In the genomic region with DNA sequence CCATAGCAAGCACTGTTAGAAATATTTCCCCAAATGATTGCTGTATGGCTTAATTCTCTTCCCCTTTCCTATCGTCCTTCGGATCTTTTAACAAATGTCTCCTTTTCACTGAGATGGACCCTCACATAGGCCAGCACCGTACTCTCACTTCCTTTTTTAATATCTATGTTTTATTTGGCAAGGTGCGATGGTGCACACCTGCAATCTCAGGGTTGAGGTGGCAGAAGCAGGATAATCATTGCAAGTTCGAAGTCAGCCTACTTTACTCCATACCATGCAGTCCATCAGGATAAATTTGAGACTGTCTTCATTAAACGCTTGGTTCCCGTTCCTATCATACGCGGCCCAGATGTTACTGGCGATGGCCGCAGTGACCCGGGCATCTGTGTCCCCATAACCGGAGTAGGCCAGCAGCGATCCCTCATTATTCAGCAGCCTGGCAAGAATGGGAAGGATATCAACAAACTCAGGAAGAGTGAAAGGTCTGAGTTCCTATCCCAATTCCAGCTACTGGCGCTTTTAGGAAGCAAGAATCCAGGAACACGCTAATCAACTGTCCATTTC, we compare ENCODE assay signal across 7 mouse cellular contexts. TPM values are rescaled to one million over a fixed set of nuclear protein-coding genes. Genes with fewer than 3 reads are reported as not detected.
DNase-seq lines count a peak whose midpoint lies in the region; ATAC-seq and TF ChIP-seq lines count a peak whose summit lies in the region.

No protein-coding gene starts in this region.

- H3K9me3 ChIP-seq in lung, postnatal 0 days (ENCODE audit: low read length): no peaks in the 10 kb centered on the region
- H3K9me3 ChIP-seq in limb, embryonic 13.5 days: no peaks in the 10 kb centered on the region
- no peaks in the 10 kb centered on the region for H3K9me3 ChIP-seq in stomach, embryonic 15.5 days

- no peak for ATAC-seq in lung, postnatal 0 days
- ATAC-seq in erythroid progenitor cell, adult 5-6 weeks (replicated peaks; ENCODE audit: low FRiP score, poor library complexity, severe bottlenecking): peak; percentile 9
- no peak for ATAC-seq in limb, embryonic 13.5 days (ENCODE audit: low FRiP score, low read depth)
- no peak for ATAC-seq in stomach, embryonic 15.5 days (ENCODE audit: insufficient read depth, low FRiP score, low read depth)
- ATAC-seq in CD4-positive, CD25-positive, alpha-beta regulatory T cell, adult 4 months: no peak

- no peak for DNase-seq in lung, postnatal 0 days (ENCODE audit: low spot score)
- no peak for DNase-seq in lung, postnatal 4 days
- no peak for DNase-seq in cerebellum, postnatal 14 days

- WGBS in lung, postnatal 0 days: 11% methylated on average over 16 of the region's 16 CpGs
- WGBS in limb, embryonic 13.5 days: 22% methylated on average over 16 of the region's 16 CpGs
- 18% methylated on average over 16 of the region's 16 CpGs for whole genome bisulfite sequencing in stomach, embryonic 15.5 days

- TF ChIP-seq EP300 in lung, postnatal 0 days (IDR thresholded peaks at IDR 0.05): peak; percentile 57

- peak overlapping the region; percentile 58 for H3K9ac ChIP-seq in lung, postnatal 0 days (replicated peaks; ENCODE audit: low read depth)
- peak overlapping the region; percentile 77 for H3K9ac ChIP-seq in limb, embryonic 13.5 days
- H3K9ac ChIP-seq in stomach, embryonic 15.5 days: peak overlapping the region; percentile 53

- H3K27me3 ChIP-seq in lung, postnatal 0 days (replicated peaks; ENCODE audit: insufficient read depth, low read length): no peaks in the 10 kb centered on the region
- no peaks in the 10 kb centered on the region for H3K27me3 ChIP-seq in limb, embryonic 13.5 days
- no peaks in the 10 kb centered on the region for H3K27me3 ChIP-seq in stomach, embryonic 15.5 days (replicated peaks)

- H3K27ac ChIP-seq in lung, postnatal 0 days (ENCODE audit: low read length): peak overlapping the region; percentile 94
- H3K27ac ChIP-seq in limb, embryonic 13.5 days: peak overlapping the region; percentile 95
- H3K27ac ChIP-seq in stomach, embryonic 15.5 days: peak overlapping the region; percentile 98

- no peak for TF ChIP-seq CTCF in lung, postnatal 0 days (IDR thresholded peaks at IDR 0.05)

- peak overlapping the region; percentile 98 for H3K4me2 ChIP-seq in lung, postnatal 0 days (replicated peaks; ENCODE audit: low read depth, low read length)
- H3K4me2 ChIP-seq in limb, embryonic 13.5 days (replicated peaks): peak overlapping the region; percentile 81
- peak overlapping the region; percentile 75 for H3K4me2 ChIP-seq in stomach, embryonic 15.5 days

- peaks cover 11% of the 10 kb centered on the region; the same call in 1 of the 2 replicates for H3K4me1 ChIP-seq in lung, postnatal 0 days (ENCODE audit: insufficient read depth, low read depth, low read length)
- peaks cover 26% of the 10 kb centered on the region for H3K4me1 ChIP-seq in limb, embryonic 13.5 days
- peaks cover 25% of the 10 kb centered on the region for H3K4me1 ChIP-seq in stomach, embryonic 15.5 days

- H3K4me3 ChIP-seq in lung, postnatal 0 days (ENCODE audit: low read depth, low read length): peak overlapping the region; percentile 84
- peak overlapping the region; percentile 92 for H3K4me3 ChIP-seq in limb, embryonic 13.5 days
- peak overlapping the region; percentile 85 for H3K4me3 ChIP-seq in stomach, embryonic 15.5 days (replicated peaks)

- H3K36me3 ChIP-seq in lung, postnatal 0 days (ENCODE audit: insufficient read depth, low read length): 0 out of 2 replicates have a peak, but pooled peaks cover 9% of the 10 kb centered on the region
- peaks cover 18% of the 10 kb centered on the region for H3K36me3 ChIP-seq in limb, embryonic 13.5 days
- peaks cover 13% of the 10 kb centered on the region; the same call in 1 of the 2 replicates for H3K36me3 ChIP-seq in stomach, embryonic 15.5 days

RNA-seq across cellular contexts. Expression of gene Lamtor2, which starts 0.7 kb away (rescaled TPM):
- polyA plus RNA-seq in lung, postnatal 0 days (2015; fragmentation: Nextera tagmentation; extraction: Ambion mirVana): 138 and 143 TPM in 2 replicates
- 9.0 and 12.6 TPM in 2 replicates for total RNA-seq in erythroid progenitor cell, adult 5-6 weeks (2015; ENCODE audit: low replicate concordance)
- total RNA-seq in erythroid progenitor cell, adult 5-6 weeks (2017; ENCODE audit: low replicate concordance): 7.7 and 23.3 TPM in 2 replicates
- 147 and 154 TPM in 2 replicates for polyA plus RNA-seq in limb, embryonic 13.5 days (2015; fragmentation: Nextera tagmentation; extraction: Ambion mirVana)
- polyA plus RNA-seq in stomach, embryonic 15.5 days (2015; fragmentation: Nextera tagmentation; extraction: Ambion mirVana): 193 and 198 TPM in 2 replicates
- polyA plus RNA-seq in CD4-positive, CD25-positive, alpha-beta regulatory T cell, adult 4 months (2017; shearing (Covaris generic)): 100 to 1,000 TPM; 197 to 234 TPM

RNA-seq across cellular contexts. Expression of gene Ubqln4, which starts 1.4 kb away (rescaled TPM):
- 18.4 and 22.6 TPM in 2 replicates for polyA plus RNA-seq in lung, postnatal 0 days (2015; fragmentation: Nextera tagmentation; extraction: Ambion mirVana)
- 8.6 and 10.1 TPM in 2 replicates for total RNA-seq in erythroid progenitor cell, adult 5-6 weeks (2015; ENCODE audit: low replicate concordance)
- 6.3 and 7.6 TPM in 2 replicates for total RNA-seq in erythroid progenitor cell, adult 5-6 weeks (2017; ENCODE audit: low replicate concordance)
- polyA plus RNA-seq in limb, embryonic 13.5 days (2015; fragmentation: Nextera tagmentation; extraction: Ambion mirVana): 46.6 and 48.2 TPM in 2 replicates
- 40.2 and 40.9 TPM in 2 replicates for polyA plus RNA-seq in stomach, embryonic 15.5 days (2015; fragmentation: Nextera tagmentation; extraction: Ambion mirVana)
- 10 to 100 TPM; 11.9 to 12.0 TPM for polyA plus RNA-seq in CD4-positive, CD25-positive, alpha-beta regulatory T cell, adult 4 months (2017; shearing (Covaris generic))

RNA-seq across cellular contexts. Expression of gene Rab25, which starts 4.1 kb away (rescaled TPM):
- polyA plus RNA-seq in lung, postnatal 0 days (2015; fragmentation: Nextera tagmentation; extraction: Ambion mirVana): 61.4 and 61.8 TPM in 2 replicates
- not detected in 2 replicates for total RNA-seq in erythroid progenitor cell, adult 5-6 weeks (2015; ENCODE audit: low replicate concordance)
- total RNA-seq in erythroid progenitor cell, adult 5-6 weeks (2017; ENCODE audit: low replicate concordance): not detected in 2 replicates
- polyA plus RNA-seq in limb, embryonic 13.5 days (2015; fragmentation: Nextera tagmentation; extraction: Ambion mirVana): 7.7 and 9.3 TPM in 2 replicates
- 86.9 and 90.6 TPM in 2 replicates for polyA plus RNA-seq in stomach, embryonic 15.5 days (2015; fragmentation: Nextera tagmentation; extraction: Ambion mirVana)
- not detected for polyA plus RNA-seq in CD4-positive, CD25-positive, alpha-beta regulatory T cell, adult 4 months (2017; shearing (Covaris generic))

RNA-seq across cellular contexts. Expression of gene Mex3a, which starts 20.0 kb away (rescaled TPM):
- 2.6 and 3.4 TPM in 2 replicates for polyA plus RNA-seq in lung, postnatal 0 days (2015; fragmentation: Nextera tagmentation; extraction: Ambion mirVana)
- total RNA-seq in erythroid progenitor cell, adult 5-6 weeks (2015; ENCODE audit: low replicate concordance): 0.42 TPM in 1 of 2 replicates, not detected in the other
- 0.08 and 0.26 TPM in 2 replicates for total RNA-seq in erythroid progenitor cell, adult 5-6 weeks (2017; ENCODE audit: low replicate concordance)
- polyA plus RNA-seq in limb, embryonic 13.5 days (2015; fragmentation: Nextera tagmentation; extraction: Ambion mirVana): 32.9 and 33.9 TPM in 2 replicates
- polyA plus RNA-seq in stomach, embryonic 15.5 days (2015; fragmentation: Nextera tagmentation; extraction: Ambion mirVana): 11.9 and 12.1 TPM in 2 replicates
- polyA plus RNA-seq in CD4-positive, CD25-positive, alpha-beta regulatory T cell, adult 4 months (2017; shearing (Covaris generic)): 1 to 10 TPM in 1 of 2 experiments, under 1 TPM in 1; 0.60 to 1.5 TPM

RNA-seq across cellular contexts. Expression of gene Ssr2, which starts 23.5 kb away (rescaled TPM):
- 306 and 384 TPM in 2 replicates for polyA plus RNA-seq in lung, postnatal 0 days (2015; fragmentation: Nextera tagmentation; extraction: Ambion mirVana)
- total RNA-seq in erythroid progenitor cell, adult 5-6 weeks (2015; ENCODE audit: low replicate concordance): 97.7 and 101 TPM in 2 replicates
- 23.9 and 50.2 TPM in 2 replicates for total RNA-seq in erythroid progenitor cell, adult 5-6 weeks (2017; ENCODE audit: low replicate concordance)
- 294 and 306 TPM in 2 replicates for polyA plus RNA-seq in limb, embryonic 13.5 days (2015; fragmentation: Nextera tagmentation; extraction: Ambion mirVana)
- 339 and 359 TPM in 2 replicates for polyA plus RNA-seq in stomach, embryonic 15.5 days (2015; fragmentation: Nextera tagmentation; extraction: Ambion mirVana)
- 100 to 1,000 TPM; 160 to 161 TPM for polyA plus RNA-seq in CD4-positive, CD25-positive, alpha-beta regulatory T cell, adult 4 months (2017; shearing (Covaris generic))
